Mouse (Mus musculus): ENCODE measurements around the gene Vmn1r83.

Gene Vmn1r83

GRCm38 (mm10) chr7:12329381-12329780 lies at the start of gene Vmn1r83:
TSS of gene Vmn1r83 (minus strand) at chr7:12329481.
- DNase-seq (ENCODE audit: low read depth) = no peak

DNA sequence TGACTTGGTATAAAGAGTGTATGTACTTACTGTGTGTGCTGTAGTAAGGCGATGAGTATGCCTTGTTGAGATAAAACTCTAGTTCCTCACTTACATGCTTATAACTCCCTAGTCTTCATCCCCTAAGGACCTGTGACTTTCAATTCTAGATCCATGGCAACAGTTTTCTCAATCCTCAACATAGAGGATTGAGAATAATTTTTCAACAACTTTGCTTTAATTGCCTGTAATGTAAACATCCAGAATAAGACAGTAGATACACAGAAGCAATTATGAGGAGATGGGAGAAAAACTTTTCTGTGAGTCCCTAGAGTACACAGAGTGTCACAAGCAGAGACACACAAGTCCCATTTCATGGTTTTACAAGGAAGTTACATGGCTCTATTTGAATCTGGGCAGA lies 39.9 kb upstream of the Vmn1r83 start, which contains the start of gene Vmn1r84:
Vmn1r84 (minus strand) TSS at position 101 of the 400 bp plus-strand sequence.
- DNase-seq (ENCODE audit: low read depth) = no peak

- no peak for DNase-seq (ENCODE audit: low read depth)
Observed at GRCm38 (mm10) chr7:12300130-12300529, 29.2 kb downstream of the Vmn1r83 start, which contains the start of gene Vmn1r82. TSS of gene Vmn1r82 (plus strand) at chr7:12300430.
